Mouse (Mus musculus) cerebellum, adult 2 months (tissue): ENCODE data around the gene Sqstm1.

Experiments
- CTCF ChIP-seq: fragments of 200-500 bp; IDR thresholded peaks from 2 replicates; pipeline ENCODE4 v1.5.1; 2011; ENCODE audit warnings: low read depth, mild to moderate bottlenecking, control low read depth, low read length, moderate library complexity, borderline replicate concordance; ENCODE audit not compliant: insufficient read depth
- POLR2A ChIP-seq: fragments of 200-500 bp; IDR thresholded peaks from 2 replicates; pipeline ENCODE4 v1.6.1; 2011; ENCODE audit warnings: low read length, control low read depth, borderline replicate concordance; ENCODE audit not compliant: insufficient read depth

DNA sequence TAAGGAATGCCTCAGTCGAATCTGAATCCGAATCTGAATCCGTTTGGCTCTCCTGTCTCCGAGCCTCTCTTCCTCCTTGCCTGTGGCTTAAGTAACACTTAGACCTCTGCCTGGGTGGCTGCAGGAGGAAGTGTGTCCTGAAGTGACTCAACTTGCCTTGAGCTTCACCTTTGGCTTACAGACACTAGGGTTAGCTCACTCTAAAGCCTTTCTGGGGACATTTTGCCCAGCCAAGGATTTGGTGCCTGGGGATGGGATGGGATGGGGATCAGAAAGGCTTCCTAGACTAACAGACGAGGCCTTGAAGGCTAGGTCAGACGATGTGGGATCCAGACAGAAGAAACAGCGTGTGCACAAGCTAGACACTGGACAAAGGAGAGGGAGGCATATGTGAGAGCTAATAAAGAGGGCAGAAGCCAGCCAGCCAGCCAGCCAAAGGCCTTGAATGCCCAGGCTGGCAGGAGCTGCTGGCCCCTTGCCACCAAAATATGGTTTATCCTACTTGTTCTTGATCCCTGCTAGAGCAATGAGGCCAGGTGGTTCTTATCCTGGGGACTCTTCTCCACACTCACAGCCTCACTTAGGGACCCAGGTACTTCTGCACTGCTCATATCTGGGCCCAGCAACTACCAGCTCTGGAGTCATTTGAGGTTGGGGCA is 18.8 kb upstream of the Sqstm1 start:
- TF ChIP-seq CTCF: no peak
- no peak; the same call in 1 of the 2 replicates for TF ChIP-seq POLR2A
